Mouse (Mus musculus): ENCODE measurements around the gene Gm11559.
"Not testable (repeated sequence)": the region's sequence is repeated elsewhere in the genome, so short reads cannot be mapped to it uniquely, and the experiment has no call there.

Gene Gm11559

GRCm38 (mm10) chr11:99864176-99864575, at the start of gene Gm11559:
Gm11559 (plus strand) TSS chr11:99864476.
- in situ Hi-C loops (cut with MboI, MseI): not testable (repeated sequence)

GRCm38 (mm10) chr11:99815566-99815965, 48.7 kb upstream of the Gm11559 start, which contains the start of gene Gm11564:
Gm11564 (minus strand) TSS chr11:99815666.
- in situ Hi-C loops (cut with MboI, MseI): not testable (repeated sequence)

GRCm38 (mm10) chr11:99837966-99838365, 26.3 kb upstream of the Gm11559 start, which contains the start of gene 2300003K06Rik:
2300003K06Rik (minus strand) TSS chr11:99838066.
- in situ Hi-C loops (cut with MboI, MseI): no loop called here

GRCm38 (mm10) chr11:99842185-99842584, 22.1 kb upstream of the Gm11559 start:
- in situ Hi-C loops (cut with MboI, MseI): no loop called here

GRCm38 (mm10) chr11:99846746-99847145, 17.5 kb upstream of the Gm11559 start:
- in situ Hi-C loops (cut with MboI, MseI): no loop called here

GRCm38 (mm10) chr11:99851508-99851907, 12.8 kb upstream of the Gm11559 start, which contains the start of gene Krtap4-16:
Krtap4-16 (minus strand) TSS chr11:99851608.
- in situ Hi-C loops (cut with MboI, MseI): no loop called here

- in situ Hi-C loops (cut with MboI, MseI): no loop called here
Observed at GRCm38 (mm10) chr11:99854121-99854520, 10.2 kb upstream of the Gm11559 start.

GRCm38 (mm10) chr11:99857617-99858016, 6.7 kb upstream of the Gm11559 start, which contains the start of gene Gm11568:
Gm11568 (plus strand) TSS chr11:99857917.
- in situ Hi-C loops (cut with MboI, MseI): no loop called here

- in situ Hi-C loops (cut with MboI, MseI): no loop called here
Observed at GRCm38 (mm10) chr11:99858761-99859160, 5.5 kb upstream of the Gm11559 start.

GRCm38 (mm10) chr11:99873089-99873488, 8.8 kb downstream of the Gm11559 start, which contains the start of gene Krtap9-1:
Krtap9-1 (plus strand) TSS chr11:99873389.
- in situ Hi-C loops (cut with MboI, MseI): not testable (repeated sequence)

- in situ Hi-C loops (cut with MboI, MseI): not testable (repeated sequence)
Observed at GRCm38 (mm10) chr11:99878887-99879286, 14.6 kb downstream of the Gm11559 start, which contains the start of gene Gm11567. Gm11567 (plus strand) TSS chr11:99879187.

GRCm38 (mm10) chr11:99907620-99908019, 43.3 kb downstream of the Gm11559 start, which contains the start of gene Krtap31-1:
Krtap31-1 (plus strand) TSS chr11:99907920.
- in situ Hi-C loops (cut with MboI, MseI): no loop called here

- in situ Hi-C loops (cut with MboI, MseI): no loop called here
Observed at GRCm38 (mm10) chr11:99914451-99914850, 50.2 kb downstream of the Gm11559 start, which contains the start of gene Gm11565. Gm11565 (plus strand) TSS chr11:99914751.

Measured in T-helper 1 cell (primary cell).